Mouse (Mus musculus) MN1 (cell line): Measurements from ENCODE around the gene Spryd7.

Experiments used
- DNase-seq: peaks from one replicate; pipeline ENCODE4 v3.0.0-alpha.2; 2016; ENCODE audit warnings: low spot score

The Spryd7 gene

GRCm38 (mm10) chr14:61535811-61536210 lies 20.9 kb downstream of the Spryd7 start:
- DNase-seq = no peak

GRCm38 (mm10) chr14:61530966-61531365 lies 25.7 kb downstream of the Spryd7 start:
- no peak for DNase-seq

GRCm38 (mm10) chr14:61530396-61530795 lies 26.3 kb downstream of the Spryd7 start:
- DNase-seq = no peak

- DNase-seq = no peak
Observed at GRCm38 (mm10) chr14:61529533-61529932, 27.2 kb downstream of the Spryd7 start.

GRCm38 (mm10) chr14:61526006-61526405 lies 30.7 kb downstream of the Spryd7 start:
- no peak for DNase-seq

- no peak for DNase-seq
Observed at GRCm38 (mm10) chr14:61523821-61524220, 32.9 kb downstream of the Spryd7 start.

GRCm38 (mm10) chr14:61518659-61519480 lies 37.8 kb downstream of the Spryd7 start:
- no peak for DNase-seq

DNA sequence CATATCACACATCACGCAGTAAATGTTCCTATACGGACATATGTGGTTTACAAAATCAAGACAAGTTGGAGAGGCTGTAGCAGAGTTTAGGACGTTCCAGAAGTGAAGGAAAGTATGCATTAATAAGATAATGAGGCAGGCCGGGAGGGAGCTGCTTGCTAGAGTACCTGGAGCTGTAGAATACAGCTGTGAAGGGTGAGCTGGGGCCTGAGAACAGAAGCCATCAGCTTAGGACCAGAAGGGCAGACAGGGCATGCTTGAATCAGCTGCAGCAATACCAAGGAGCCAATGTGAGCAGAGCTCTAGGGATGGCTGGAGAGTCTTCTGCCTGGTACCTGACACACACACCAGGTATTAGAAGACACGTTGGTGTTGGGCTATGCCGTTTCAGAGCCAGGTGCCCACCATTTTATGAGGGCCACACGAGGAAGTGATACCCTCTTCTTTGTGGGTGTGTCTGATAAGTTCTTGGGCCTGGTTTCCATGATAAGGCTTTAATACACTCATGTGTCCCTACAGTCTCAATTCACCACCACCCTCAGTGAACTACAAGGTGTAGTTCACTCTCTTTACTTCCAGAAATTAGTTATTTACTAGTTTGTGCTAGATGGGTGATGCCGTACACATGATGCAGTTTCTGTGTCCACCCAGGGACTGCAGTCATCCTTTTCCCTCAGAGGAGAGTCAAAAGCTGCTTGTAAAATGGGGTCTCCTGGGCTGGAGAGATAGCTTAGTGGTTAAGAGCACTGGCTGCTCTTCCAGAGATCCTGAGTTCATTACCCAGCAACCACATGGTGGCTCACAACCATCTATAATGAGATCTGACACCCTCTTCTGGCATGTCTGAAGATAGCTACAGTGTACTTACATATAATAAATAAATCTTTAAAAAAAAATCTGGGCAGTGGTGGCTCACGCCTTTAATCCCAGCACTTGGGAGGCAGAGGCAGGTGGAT lies 39.9 kb downstream of the Spryd7 start:
- DNase-seq = no peak

DNA sequence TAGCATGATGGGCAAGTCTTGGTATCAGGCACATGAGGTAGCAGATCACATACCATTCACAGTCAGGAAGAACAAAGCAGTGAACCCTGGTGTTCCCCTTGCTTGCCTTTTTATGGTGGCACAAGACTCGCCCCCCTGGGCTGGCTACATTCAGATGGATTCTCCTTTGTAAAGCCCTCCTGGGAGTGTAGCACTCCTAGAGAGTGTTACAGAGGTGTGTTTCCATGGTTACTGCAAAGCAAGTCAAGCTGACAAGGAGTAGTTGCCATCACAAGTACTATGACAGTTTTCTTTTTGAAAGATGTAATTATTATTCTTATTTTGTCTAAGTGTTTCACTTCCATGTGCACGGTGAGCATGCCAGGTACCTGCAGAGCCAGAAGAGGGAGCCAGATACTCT lies 45.2 kb downstream of the Spryd7 start:
- DNase-seq = no peak

- peak; percentile 66 for DNase-seq
Observed at GRCm38 (mm10) chr14:61497716-61498490, 58.8 kb downstream of the Spryd7 start.

- DNase-seq = no peak
Observed at GRCm38 (mm10) chr14:61493511-61494135, 63.1 kb downstream of the Spryd7 start.
